Mouse (Mus musculus): ENCODE measurements around the gene Ptprn2. TPM values are rescaled to one million over a fixed set of nuclear protein-coding genes. Genes with fewer than 3 reads are reported as not detected.
A peak's percentile ranks its signal among the peaks of the same experiment; 100 is the strongest.

The Ptprn2 gene
- polyA plus RNA-seq, 1 experiment from 2014 or later: 15.8 TPM

- H3K4me1 ChIP-seq (ENCODE audit: control insufficient read depth, insufficient read depth, low read length): 0 out of 2 replicates have a peak, but pooled peaks cover 3% of the 10 kb centered on the region
- DNase-seq: peak; percentile 67
Observed at GRCm38 (mm10) chr12:116842723-116843272, 357.3 kb downstream of the Ptprn2 start.

GRCm38 (mm10) chr12:116846220-116846619, 360.7 kb downstream of the Ptprn2 start:
- Histone ChIP-seq H3K4me3 (replicated peaks; ENCODE audit: low read depth, low read length) (no peak overlapping the region), H3K9me3 (ENCODE audit: control insufficient read depth, low read length) (no peaks in the 10 kb centered on the region), H3K27me3 (ENCODE audit: control insufficient read depth, insufficient read depth, low read length) (no peaks in the 10 kb centered on the region), H3K27ac (replicated peaks; ENCODE audit: low read depth, low read length) (no peak overlapping the region), H3K4me1 (ENCODE audit: control insufficient read depth, insufficient read depth, low read length) (0 out of 2 replicates have a peak, but pooled peaks cover 3% of the 10 kb centered on the region), H3K9ac (replicated peaks; ENCODE audit: low read length) (no peak overlapping the region), H3K36me3 (ENCODE audit: control insufficient read depth, insufficient read depth, low read length) (no peaks in the 10 kb centered on the region), H3K4me2 (ENCODE audit: low read length) (no peak overlapping the region)
- DNase-seq (no peak), ATAC-seq (ENCODE audit: low FRiP score, low TSS enrichment) (no peak)

More at GRCm38 (mm10) chr12:116842723-116843272, 357.3 kb downstream of the Ptprn2 start:
- Histone ChIP-seq H3K4me3 (replicated peaks; ENCODE audit: low read depth, low read length) (no peak overlapping the region), H3K9ac (replicated peaks; ENCODE audit: low read length) (no peak overlapping the region), H3K27me3 (ENCODE audit: control insufficient read depth, insufficient read depth, low read length) (no peaks in the 10 kb centered on the region), H3K27ac (replicated peaks; ENCODE audit: low read depth, low read length) (peak overlapping the region; percentile 6; the same call in 1 of the 2 replicates), H3K36me3 (ENCODE audit: control insufficient read depth, insufficient read depth, low read length) (no peaks in the 10 kb centered on the region), H3K4me2 (ENCODE audit: low read length) (no peak overlapping the region), H3K9me3 (ENCODE audit: control insufficient read depth, low read length) (no peaks in the 10 kb centered on the region)
- no peak for ATAC-seq (ENCODE audit: low FRiP score, low TSS enrichment)
- WGBS: 65% methylated on average over 8 of the region's 8 CpGs

- Histone ChIP-seq H3K4me3 (replicated peaks; ENCODE audit: low read depth, low read length) (no peak overlapping the region), H3K4me2 (ENCODE audit: low read length) (no peak overlapping the region), H3K27me3 (ENCODE audit: control insufficient read depth, insufficient read depth, low read length) (no peaks in the 10 kb centered on the region), H3K9me3 (ENCODE audit: control insufficient read depth, low read length) (no peaks in the 10 kb centered on the region), H3K27ac (replicated peaks; ENCODE audit: low read depth, low read length) (peak overlapping the region; percentile 6; the same call in 1 of the 2 replicates), H3K36me3 (ENCODE audit: control insufficient read depth, insufficient read depth, low read length) (no peaks in the 10 kb centered on the region), H3K9ac (replicated peaks; ENCODE audit: low read length) (no peak overlapping the region), H3K4me1 (ENCODE audit: control insufficient read depth, insufficient read depth, low read length) (0 out of 2 replicates have a peak, but pooled peaks cover 3% of the 10 kb centered on the region)
- ATAC-seq (ENCODE audit: low FRiP score, low TSS enrichment) (no peak), DNase-seq (no peak)
- 16% methylated on average over 4 of the region's 4 CpGs for WGBS
Observed at GRCm38 (mm10) chr12:116847021-116847420, 361.5 kb downstream of the Ptprn2 start.

GRCm38 (mm10) chr12:116856307-116856706, 370.8 kb downstream of the Ptprn2 start:
- ATAC-seq (ENCODE audit: low FRiP score, low TSS enrichment) (peak; percentile 40; the same call in 1 of the 2 replicates), DNase-seq (peak; percentile 44)
- whole genome bisulfite sequencing: 42% methylated on average over 7 of the region's 7 CpGs
- H3K27me3 ChIP-seq (ENCODE audit: control insufficient read depth, insufficient read depth, low read length): no peaks in the 10 kb centered on the region
- H3K27ac ChIP-seq (replicated peaks; ENCODE audit: low read depth, low read length): peak overlapping the region; percentile 64
- H3K4me2 ChIP-seq (ENCODE audit: low read length): no peak overlapping the region
- H3K9ac ChIP-seq (replicated peaks; ENCODE audit: low read length): no peak overlapping the region
- H3K4me1 ChIP-seq (ENCODE audit: control insufficient read depth, insufficient read depth, low read length): peaks cover 6% of the 10 kb centered on the region; the same call in 1 of the 2 replicates
- no peaks in the 10 kb centered on the region for H3K36me3 ChIP-seq (ENCODE audit: control insufficient read depth, insufficient read depth, low read length)
- H3K9me3 ChIP-seq (ENCODE audit: control insufficient read depth, low read length): no peaks in the 10 kb centered on the region
- no peak overlapping the region for H3K4me3 ChIP-seq (replicated peaks; ENCODE audit: low read depth, low read length)

GRCm38 (mm10) chr12:116861360-116862017, 376.0 kb downstream of the Ptprn2 start:
- H3K9me3 ChIP-seq (ENCODE audit: control insufficient read depth, low read length): no peaks in the 10 kb centered on the region
- H3K4me3 ChIP-seq (replicated peaks; ENCODE audit: low read depth, low read length): no peak overlapping the region
- H3K27me3 ChIP-seq (ENCODE audit: control insufficient read depth, insufficient read depth, low read length): no peaks in the 10 kb centered on the region
- no peaks in the 10 kb centered on the region for H3K36me3 ChIP-seq (ENCODE audit: control insufficient read depth, insufficient read depth, low read length)
- DNase-seq (no peak), ATAC-seq (ENCODE audit: low FRiP score, low TSS enrichment) (no peak)
- no peak overlapping the region for H3K4me2 ChIP-seq (ENCODE audit: low read length)
- H3K9ac ChIP-seq (replicated peaks; ENCODE audit: low read length): no peak overlapping the region
- H3K27ac ChIP-seq (replicated peaks; ENCODE audit: low read depth, low read length): no peak overlapping the region
- 93% methylated on average over 4 of the region's 4 CpGs for WGBS
- 0 out of 2 replicates have a peak, but pooled peaks cover under 1% of the 10 kb centered on the region for H3K4me1 ChIP-seq (ENCODE audit: control insufficient read depth, insufficient read depth, low read length)

GRCm38 (mm10) chr12:116863291-116863899, 377.9 kb downstream of the Ptprn2 start:
- 65% methylated on average over 4 of the region's 4 CpGs for WGBS
- Histone ChIP-seq H3K9me3 (ENCODE audit: control insufficient read depth, low read length) (no peaks in the 10 kb centered on the region), H3K4me3 (replicated peaks; ENCODE audit: low read depth, low read length) (no peak overlapping the region), H3K27ac (replicated peaks; ENCODE audit: low read depth, low read length) (0 out of 2 replicates have a peak overlapping the region, but pooled peaks have one; percentile 5), H3K4me2 (ENCODE audit: low read length) (no peak overlapping the region), H3K27me3 (ENCODE audit: control insufficient read depth, insufficient read depth, low read length) (no peaks in the 10 kb centered on the region), H3K9ac (replicated peaks; ENCODE audit: low read length) (no peak overlapping the region), H3K4me1 (ENCODE audit: control insufficient read depth, insufficient read depth, low read length) (no peaks in the 10 kb centered on the region), H3K36me3 (ENCODE audit: control insufficient read depth, insufficient read depth, low read length) (no peaks in the 10 kb centered on the region)
- DNase-seq (peak; percentile 21), ATAC-seq (ENCODE audit: low FRiP score, low TSS enrichment) (no peak)

GRCm38 (mm10) chr12:116873866-116874585, 388.5 kb downstream of the Ptprn2 start:
- Histone ChIP-seq H3K4me1 (ENCODE audit: control insufficient read depth, insufficient read depth, low read length) (no peaks in the 10 kb centered on the region), H3K9me3 (ENCODE audit: control insufficient read depth, low read length) (no peaks in the 10 kb centered on the region), H3K4me3 (replicated peaks; ENCODE audit: low read depth, low read length) (no peak overlapping the region), H3K27ac (replicated peaks; ENCODE audit: low read depth, low read length) (no peak overlapping the region), H3K4me2 (ENCODE audit: low read length) (no peak overlapping the region), H3K27me3 (ENCODE audit: control insufficient read depth, insufficient read depth, low read length) (no peaks in the 10 kb centered on the region), H3K9ac (replicated peaks; ENCODE audit: low read length) (no peak overlapping the region), H3K36me3 (ENCODE audit: control insufficient read depth, insufficient read depth, low read length) (peaks cover 6% of the 10 kb centered on the region; the same call in 1 of the 2 replicates)
- no peak for DNase-seq
- ATAC-seq (ENCODE audit: low FRiP score, low TSS enrichment): no peak
- WGBS: 88% methylated on average over 1 of the region's 1 CpGs

- no peaks in the 10 kb centered on the region for H3K36me3 ChIP-seq (ENCODE audit: control insufficient read depth, insufficient read depth, low read length)
- WGBS: 43% methylated on average over 6 of the region's 6 CpGs
- peaks cover 25% of the 10 kb centered on the region for H3K4me1 ChIP-seq (ENCODE audit: control insufficient read depth, insufficient read depth, low read length)
- ATAC-seq (ENCODE audit: low FRiP score, low TSS enrichment): peak; percentile 29; the same call in 1 of the 2 replicates
- no peak overlapping the region for H3K4me2 ChIP-seq (ENCODE audit: low read length)
- no peaks in the 10 kb centered on the region for H3K27me3 ChIP-seq (ENCODE audit: control insufficient read depth, insufficient read depth, low read length)
- peak overlapping the region; percentile 76 for H3K27ac ChIP-seq (replicated peaks; ENCODE audit: low read depth, low read length)
- H3K9ac ChIP-seq (replicated peaks; ENCODE audit: low read length): no peak overlapping the region
- peak; percentile 43 for DNase-seq
- H3K4me3 ChIP-seq (replicated peaks; ENCODE audit: low read depth, low read length): no peak overlapping the region
- H3K9me3 ChIP-seq (ENCODE audit: control insufficient read depth, low read length): no peaks in the 10 kb centered on the region
Observed at GRCm38 (mm10) chr12:116887496-116888281, 402.2 kb downstream of the Ptprn2 start.
